Mouse (Mus musculus) brain, embryonic 14.5 days (tissue): Measurements from ENCODE around the gene Dip2b.

Experiments
- CTCF ChIP-seq: fragments of 200-500 bp; IDR thresholded peaks from 2 replicates; pipeline ENCODE4 v1.5.1; 2012; ENCODE audit warnings: inconsistent platforms, mild to moderate bottlenecking, moderate library complexity, borderline replicate concordance; ENCODE audit not compliant: insufficient read depth, insufficient read length; ENCODE audit errors: extremely low read depth
- POLR2A ChIP-seq: fragments of 200-500 bp; IDR thresholded peaks from 2 replicates; pipeline ENCODE4 v1.6.1; 2012; ENCODE audit warnings: mild to moderate bottlenecking, inconsistent platforms, borderline replicate concordance; ENCODE audit not compliant: poor library complexity, insufficient read depth, insufficient read length, severe bottlenecking; ENCODE audit errors: extremely low read depth

DNA sequence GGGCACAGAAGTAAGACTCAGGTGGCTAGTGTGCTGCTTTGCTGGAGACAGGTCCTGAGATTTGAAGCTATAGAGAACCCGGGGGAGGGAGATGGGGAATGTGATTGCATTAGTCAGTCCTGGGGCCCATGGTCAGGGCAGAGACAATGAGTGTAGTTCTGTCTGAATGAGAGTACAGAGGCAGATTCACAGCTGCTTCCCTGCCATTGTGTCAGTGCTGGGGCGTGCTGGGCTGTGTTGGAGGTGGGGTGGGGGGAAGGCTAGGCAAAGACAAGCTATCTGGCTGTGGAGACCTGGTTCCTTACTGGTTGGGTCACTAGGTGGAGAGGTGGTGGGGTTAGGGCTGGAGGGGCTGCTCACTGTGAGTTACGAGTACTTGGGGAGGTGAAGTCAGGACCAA is 14.3 kb downstream of the Dip2b start:
- TF ChIP-seq CTCF (no peak), POLR2A (no peak)
